Mouse (Mus musculus) frontal cortex, postnatal 10 days (tissue): Measurements from ENCODE around the gene Kdm1a.

Experiments
- DNase-seq, 2 experiments: peaks; one replicate each; pipeline ENCODE4 v3.0.0; 2022; ENCODE audit warnings: low spot score in 2 of 2, mixed read lengths in 1 of 2

Kdm1a gene

DNA sequence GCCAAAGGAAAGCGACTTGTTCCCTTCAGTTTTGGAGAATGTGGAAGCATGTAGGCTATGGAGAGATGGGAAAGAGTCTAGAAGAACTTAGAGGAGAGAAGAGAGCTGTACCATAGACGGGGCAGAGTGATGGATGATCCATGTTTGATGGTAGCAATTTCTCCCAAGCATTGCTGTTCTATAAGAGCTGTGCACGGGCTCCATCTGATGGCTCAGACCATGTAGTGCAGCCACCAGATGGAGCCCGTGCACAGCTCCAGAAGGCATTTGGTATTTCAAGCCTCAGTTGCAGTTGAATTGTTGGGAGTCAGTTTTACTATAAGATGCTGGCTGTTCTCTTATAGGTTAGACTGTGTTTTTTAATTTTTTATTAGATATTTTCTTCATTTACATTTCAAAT lies 76.1 kb downstream of the Kdm1a start:
- DNase-seq, result peak in 1 of 2 experiments; percentile 44

- DNase-seq, result no peak
These were observed 78.2 kb downstream of the Kdm1a start for GRCm38 (mm10) chr4:136524309-136524708.

GRCm38 (mm10) chr4:136521898-136522297 lies 80.6 kb downstream of the Kdm1a start:
- no peak for DNase-seq

DNA sequence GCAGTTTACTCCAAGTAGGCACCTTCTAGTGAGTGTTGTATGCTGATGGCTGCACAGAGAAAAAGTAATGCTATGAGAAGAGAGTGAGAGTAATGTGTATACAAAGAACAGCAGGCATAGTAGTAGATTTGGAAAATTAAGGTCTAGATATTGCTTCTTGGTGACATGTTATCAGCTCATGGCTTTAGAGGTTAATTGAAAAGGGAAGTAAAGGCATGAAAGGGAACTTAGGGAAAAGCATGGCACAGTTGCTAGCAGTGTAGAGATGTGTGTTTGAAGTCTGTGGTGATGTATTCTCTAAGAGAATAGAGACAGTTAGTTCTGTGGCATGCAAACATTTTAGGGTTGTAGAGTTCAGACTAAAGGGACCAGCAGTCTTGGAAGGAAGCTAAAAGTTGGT lies 82.7 kb downstream of the Kdm1a start:
- no peak for DNase-seq

GRCm38 (mm10) chr4:136518576-136518975 lies 83.9 kb downstream of the Kdm1a start:
- DNase-seq, result no peak

DNA sequence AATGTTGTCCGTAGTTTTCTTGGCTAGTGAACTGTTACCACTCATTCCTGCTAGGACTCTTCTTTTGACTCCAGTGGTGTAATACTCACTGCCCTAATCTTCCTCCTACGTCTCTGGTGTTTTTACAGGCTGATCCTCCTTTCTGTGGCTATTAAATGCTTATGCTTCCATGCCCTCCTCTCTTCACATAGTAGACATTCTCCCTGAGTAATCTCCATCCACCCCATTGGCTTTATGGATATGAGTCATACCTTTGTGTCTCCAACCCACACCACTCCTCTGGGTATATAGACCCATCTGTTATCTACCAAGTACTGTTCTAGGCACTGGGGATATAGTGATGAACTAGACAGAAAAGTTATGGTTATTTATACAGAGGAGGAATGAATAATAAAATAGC lies 84.4 kb downstream of the Kdm1a start:
- DNase-seq, result no peak

DNA sequence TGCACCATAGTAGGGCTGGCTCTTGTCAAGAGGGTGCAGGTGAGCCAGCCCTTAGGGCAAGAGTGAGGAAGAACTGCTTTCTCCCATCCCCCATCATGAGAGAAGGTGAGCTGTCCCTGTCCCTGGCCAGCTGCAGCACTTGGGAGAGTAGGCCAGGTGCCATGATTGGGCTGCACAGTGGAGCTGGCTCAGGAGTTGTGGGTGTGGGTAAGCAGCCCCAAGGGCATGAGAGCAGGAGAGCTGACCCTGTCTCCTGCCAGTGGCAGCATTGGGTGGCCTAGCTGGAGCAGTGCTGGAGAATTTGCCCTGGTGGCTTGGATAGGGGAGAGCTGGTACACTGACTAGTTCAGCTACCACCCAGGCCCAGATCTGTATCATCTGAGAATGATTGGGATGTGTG lies 89.6 kb downstream of the Kdm1a start:
- no peak for DNase-seq

GRCm38 (mm10) chr4:136511708-136512107 lies 90.8 kb downstream of the Kdm1a start:
- DNase-seq, result no peak

- no peak for DNase-seq
These were observed 92.7 kb downstream of the Kdm1a start for GRCm38 (mm10) chr4:136509857-136510256.

- no peak for DNase-seq
These were observed 96.9 kb downstream of the Kdm1a start for GRCm38 (mm10) chr4:136505426-136506215.
